Mouse (Mus musculus): ENCODE measurements around the gene Fggy.

Fggy gene

GRCm38 (mm10) chr4:95899926-95900712 lies 342.8 kb downstream of the Fggy start:
- in situ Hi-C loops (cut with MboI, MseI), result no loop called here

GRCm38 (mm10) chr4:95900815-95901214 lies 343.5 kb downstream of the Fggy start:
- in situ Hi-C loops (cut with MboI, MseI), result no loop called here

DNA sequence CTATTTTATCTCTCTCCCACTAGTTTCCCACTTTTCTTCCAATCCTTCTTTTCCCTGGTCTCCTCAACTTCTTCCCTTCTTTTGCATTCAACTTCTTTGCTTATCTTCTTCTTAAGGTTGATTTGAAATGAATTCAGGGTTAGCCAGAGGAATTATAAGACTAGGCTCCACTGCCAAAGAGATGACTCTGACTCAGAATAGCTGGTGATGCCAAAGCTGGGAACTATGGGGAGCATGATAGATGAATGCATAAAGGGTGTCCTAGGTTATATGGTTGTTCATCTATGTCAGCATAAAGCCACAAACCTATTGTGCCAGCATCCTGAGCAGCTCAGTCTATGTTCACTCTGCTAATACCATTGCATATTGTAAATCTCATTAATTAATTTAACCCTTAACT lies 348.8 kb downstream of the Fggy start:
- in situ Hi-C loops (cut with MboI, MseI), result no loop called here

DNA sequence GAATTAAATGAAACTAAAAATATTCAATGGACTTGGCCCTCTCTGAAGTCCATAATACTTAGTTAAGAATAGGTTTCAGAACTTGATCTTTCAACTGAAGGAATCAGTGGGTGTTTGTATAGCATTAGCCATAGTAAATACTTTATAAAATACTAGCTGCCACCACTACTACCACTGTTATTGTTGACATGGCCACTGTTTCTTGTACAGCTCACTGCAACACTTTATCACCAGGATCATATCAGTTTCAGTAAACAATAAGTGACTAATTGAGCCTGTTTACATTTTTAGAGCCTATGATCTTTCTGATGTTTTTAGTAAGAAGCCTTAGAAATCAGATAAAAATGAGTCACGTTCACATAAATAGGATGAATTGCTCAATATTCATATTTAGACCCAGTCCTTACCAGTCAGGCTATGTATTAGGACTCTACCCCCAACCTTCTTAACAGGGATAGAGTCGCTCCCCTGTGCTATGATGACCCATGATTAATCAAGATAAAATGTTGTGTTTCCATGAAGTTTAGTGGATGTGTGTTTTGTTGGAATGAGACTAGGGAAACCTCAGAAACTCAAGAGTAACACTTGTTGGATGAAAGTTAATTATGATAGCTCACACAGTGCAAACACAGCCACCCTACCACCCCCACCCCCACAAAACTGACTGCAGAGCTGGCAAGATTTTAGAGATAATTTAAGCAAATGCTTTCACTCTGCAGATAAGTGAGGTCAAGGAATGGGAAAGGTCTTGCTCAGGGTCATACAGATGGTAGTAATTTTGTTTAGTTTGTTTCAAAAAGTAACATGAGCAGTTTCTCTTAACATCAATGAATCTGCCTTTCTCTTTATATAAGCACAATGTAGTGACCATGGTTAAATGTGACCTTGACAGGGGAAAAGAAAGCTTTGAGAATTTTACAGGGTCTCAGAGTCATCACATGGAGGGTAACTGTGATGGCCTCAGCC lies 352.7 kb downstream of the Fggy start:
- in situ Hi-C loops (cut with MboI, MseI), result no loop called here

GRCm38 (mm10) chr4:95913026-95913425 lies 355.7 kb downstream of the Fggy start:
- in situ Hi-C loops (cut with MboI, MseI), result no loop called here

DNA sequence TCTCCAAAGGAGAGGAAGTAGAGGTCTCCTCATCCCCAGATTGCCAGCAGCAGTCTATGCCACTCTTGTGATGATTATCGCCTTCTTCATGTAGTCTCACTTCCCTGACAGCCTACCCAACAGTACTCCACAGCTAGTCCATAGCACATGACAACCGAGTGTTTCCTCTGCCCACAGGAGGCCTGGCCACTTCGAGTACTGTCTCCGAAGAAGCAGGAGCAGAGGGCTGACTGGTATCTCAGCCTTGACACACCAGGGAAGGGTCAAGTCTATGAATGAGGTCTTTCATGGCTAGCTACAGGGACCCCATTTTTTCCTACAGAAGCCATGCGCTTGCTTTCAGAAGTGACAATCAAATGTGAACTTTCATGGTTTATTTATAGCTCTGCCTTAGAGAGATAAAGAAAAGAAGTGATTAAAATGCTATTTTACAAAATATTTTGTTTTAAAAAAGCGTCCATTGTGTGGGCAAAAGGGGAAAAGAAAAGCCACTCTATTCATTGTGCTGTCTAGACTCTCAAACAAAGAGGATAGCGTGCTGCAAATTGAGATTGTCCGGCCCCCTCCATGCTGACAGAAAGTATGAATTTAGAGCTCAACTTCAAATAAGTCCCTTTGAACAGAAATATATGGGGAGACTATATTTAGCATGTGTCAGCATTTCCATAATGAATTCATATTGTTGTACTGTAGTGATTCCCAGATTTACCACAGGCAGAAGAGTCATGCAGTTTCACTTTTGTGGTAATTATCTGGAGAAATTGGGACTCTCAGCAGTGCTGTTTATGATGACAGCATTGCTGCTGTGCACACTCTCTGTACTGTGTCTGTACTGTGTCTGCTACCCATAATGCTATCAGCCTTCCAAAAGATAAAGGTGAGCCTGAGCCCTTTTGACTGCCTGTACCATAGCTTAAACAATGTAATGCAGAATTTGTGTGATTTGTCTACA lies 358.6 kb downstream of the Fggy start:
- in situ Hi-C loops (cut with MboI, MseI), result no loop called here

DNA sequence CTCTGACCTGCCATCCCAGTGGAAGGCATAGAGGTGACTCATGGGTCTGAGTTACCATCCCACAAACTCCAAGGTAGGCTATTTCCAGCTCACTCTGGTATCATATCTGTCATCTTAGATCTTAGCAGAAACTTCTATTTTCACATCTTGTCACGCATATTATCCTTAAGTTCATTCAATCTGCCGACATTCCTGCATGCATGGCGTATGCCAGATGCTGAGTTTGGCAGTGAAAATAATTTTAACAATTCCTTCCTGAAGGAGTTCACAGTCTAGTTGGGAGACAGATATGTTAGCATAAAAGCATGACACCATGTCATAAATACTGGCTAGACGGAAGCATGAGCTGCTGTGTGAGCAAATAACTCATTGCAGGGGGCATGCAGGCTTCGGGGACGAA lies 360.4 kb downstream of the Fggy start:
- in situ Hi-C loops (cut with MboI, MseI), result no loop called here

DNA sequence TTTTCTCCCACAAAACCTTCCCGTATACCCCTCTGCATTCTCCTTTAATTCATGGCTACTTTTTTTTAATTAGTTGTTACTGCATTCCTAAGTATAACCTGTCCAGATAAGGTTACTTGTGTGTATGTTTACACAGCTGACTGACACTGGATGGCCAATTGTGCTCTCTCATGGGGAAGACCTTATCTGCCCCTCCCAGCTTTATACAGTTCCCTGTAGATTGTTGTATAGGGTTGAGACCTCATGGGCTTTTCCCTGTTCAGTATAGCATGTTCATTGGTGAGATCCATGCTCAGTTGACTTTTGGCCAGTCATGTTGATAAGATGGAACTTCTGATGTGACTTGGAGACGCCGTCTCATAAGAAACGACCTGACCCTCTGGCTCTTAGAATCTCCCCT lies 363.1 kb downstream of the Fggy start:
- in situ Hi-C loops (cut with MboI, MseI), result no loop called here

DNA sequence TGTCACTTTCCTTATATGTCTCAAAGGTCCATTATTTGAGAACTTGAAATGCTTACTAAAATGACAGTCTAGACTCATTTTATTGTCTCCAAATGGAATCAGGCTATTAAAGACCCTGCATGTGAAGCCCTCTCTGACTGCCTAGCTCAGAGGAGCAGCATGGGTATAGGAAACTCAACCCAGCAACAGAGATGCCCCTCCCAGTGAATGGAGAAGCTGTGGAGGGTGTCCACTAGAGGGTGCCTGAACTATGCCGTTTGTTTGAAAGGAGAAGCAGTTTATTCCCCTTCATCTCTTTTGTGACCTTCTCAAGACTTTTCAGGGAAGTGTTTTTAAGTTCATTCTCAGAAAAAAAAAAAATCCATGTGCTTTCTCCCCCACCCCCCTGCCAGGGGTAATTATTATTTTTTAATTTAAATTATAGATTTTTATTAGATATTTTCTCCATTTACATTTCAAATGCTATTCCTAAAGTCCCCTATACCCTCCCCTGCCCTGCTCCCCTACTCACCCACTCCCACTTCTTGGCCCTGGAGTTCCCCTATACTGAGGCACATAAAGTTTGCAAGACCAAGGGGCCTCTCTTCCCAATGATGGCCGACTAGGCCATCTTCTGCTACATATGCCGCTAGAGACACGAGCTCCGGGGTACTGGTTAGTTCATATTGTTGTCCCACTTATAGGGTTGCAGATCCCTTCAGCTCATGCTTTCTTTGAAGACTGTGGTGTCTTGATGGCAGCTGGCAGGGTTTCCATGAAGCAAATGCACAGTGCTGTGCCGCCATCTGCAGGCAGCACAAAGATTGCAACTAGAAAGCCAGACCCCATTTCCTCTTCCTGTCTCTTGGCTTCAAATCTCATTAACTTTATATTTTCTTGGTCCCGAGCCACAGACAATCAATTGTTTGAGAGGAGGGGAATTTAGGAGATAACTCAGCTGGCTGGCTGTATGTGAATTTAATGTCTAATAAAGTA lies 367.2 kb downstream of the Fggy start:
- in situ Hi-C loops (cut with MboI, MseI), result no loop called here

DNA sequence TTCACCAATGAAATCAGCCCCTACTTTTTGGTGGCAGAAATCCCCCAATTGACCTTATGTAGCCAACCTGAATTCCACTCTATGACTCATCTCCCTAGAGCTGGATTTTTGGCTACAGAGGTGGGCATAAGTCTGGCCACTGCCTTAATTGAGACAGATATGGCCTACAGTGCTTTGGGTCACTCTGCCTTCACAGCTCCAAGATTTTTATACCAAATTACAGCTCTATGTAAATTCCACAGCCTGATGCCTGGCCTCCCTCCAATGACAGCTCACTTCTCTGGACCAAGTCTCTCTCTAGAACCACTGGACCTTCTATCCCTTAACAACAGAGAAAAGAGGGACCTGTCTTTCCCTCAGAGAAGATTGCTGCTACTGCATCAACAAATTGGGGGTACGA lies 371.5 kb downstream of the Fggy start:
- in situ Hi-C loops (cut with MboI, MseI), result no loop called here

- in situ Hi-C loops (cut with MboI, MseI), result no loop called here
Measured at GRCm38 (mm10) chr4:95929936-95930335, 372.6 kb downstream of the Fggy start.

DNA sequence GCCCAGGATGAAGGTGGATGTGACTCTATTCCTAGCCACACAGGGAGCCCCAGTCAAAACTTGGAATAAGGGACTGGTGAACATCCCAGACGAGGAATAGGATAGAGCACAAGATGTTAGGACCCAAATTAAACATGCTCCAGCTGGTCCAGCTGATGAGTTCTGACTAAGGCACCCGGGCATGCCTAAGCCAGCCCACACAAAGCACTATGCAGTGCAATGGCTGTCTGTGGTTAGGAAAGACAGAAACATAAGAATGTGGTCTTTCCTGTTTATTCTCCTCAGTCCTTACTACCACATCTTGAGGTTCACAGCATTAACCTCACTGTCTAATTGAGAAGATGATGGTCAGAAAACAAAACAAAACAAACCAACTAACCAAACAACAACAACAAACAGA lies 374.0 kb downstream of the Fggy start:
- in situ Hi-C loops (cut with MboI, MseI), result no loop called here

DNA sequence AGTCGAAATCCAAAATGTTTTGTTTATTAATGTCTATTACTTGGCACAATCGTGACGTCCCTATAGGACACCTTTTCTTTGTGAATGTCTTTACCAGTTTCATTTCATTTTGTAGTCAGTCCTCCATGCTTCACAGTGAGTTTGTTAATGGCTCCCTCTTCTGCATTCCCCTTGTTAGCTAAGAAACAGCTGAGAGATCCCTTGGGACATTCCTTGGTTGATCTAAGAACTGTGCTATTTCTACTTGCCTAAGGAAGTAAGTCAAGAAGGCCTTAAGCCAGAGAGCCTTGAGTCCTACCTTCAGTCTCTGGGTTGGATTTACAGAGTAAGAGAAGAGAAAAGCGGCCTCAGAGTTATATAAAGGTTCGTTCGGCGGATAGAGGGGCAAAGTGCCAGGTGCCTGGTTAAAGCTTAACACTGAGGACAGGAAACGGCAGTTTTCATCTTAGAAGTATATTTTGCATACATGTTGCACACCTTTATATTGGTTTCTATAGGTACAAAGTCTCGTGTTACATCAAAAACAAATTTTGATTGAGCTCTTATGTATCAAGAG lies 376.6 kb downstream of the Fggy start:
- in situ Hi-C loops (cut with MboI, MseI), result no loop called here

GRCm38 (mm10) chr4:95934384-95935035 lies 377.2 kb downstream of the Fggy start:
- in situ Hi-C loops (cut with MboI, MseI), result no loop called here

DNA sequence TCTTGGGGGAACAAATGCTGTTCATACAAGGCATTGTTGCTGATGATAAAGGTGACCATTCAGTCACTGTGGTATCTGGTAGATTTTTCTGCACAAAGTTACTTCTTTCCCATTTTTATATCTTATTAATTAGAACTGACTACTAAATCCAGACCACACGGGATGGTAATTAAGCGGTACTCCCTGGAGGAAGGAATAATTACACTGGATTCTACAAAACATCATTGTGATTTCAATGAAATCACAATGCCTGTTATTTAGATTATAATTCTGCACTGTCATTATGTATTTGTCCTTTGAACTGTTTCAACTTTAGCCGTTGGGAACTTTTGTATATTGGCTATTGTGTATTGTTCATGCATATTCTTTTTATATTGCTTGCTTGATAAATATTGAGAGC lies 381.4 kb downstream of the Fggy start:
- in situ Hi-C loops (cut with MboI, MseI), result no loop called here

DNA sequence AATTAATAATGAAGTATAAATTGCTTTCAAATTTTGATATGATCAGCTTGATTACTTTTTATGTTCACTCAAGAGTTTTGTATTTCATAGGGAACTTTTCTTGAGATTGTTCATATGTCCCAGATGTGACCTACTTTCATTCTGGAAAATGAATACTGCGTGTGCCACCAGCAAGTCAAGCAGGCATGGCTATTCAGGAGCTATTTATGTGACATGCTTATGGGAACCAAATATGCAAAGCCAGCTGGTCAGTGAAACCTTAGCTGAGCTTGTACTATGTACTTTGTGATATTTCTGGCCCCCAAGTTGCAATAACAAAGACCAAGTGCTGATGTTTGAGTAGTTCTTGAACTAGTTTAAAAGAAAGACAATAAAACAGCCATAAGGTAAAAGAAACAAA lies 390.6 kb downstream of the Fggy start:
- in situ Hi-C loops (cut with MboI, MseI), result no loop called here

DNA sequence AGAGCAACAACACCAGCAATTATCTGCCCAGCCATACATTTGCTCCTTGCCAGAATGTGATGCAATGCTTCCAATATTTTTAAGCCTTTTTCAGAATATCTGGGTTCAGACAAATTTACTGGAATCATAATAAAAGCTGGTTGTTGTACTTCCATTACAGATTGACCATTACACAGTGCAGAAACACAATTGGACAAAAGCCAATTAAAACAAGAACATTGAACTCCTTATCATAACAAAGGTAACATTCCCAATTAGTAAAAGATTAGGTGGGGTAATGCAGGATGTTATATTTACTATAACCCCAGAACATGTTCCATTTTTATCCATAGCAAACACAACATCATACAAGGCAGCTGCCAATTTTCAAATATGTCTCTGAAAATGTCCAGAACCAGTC lies 396.0 kb downstream of the Fggy start:
- in situ Hi-C loops (cut with MboI, MseI), result no loop called here

DNA sequence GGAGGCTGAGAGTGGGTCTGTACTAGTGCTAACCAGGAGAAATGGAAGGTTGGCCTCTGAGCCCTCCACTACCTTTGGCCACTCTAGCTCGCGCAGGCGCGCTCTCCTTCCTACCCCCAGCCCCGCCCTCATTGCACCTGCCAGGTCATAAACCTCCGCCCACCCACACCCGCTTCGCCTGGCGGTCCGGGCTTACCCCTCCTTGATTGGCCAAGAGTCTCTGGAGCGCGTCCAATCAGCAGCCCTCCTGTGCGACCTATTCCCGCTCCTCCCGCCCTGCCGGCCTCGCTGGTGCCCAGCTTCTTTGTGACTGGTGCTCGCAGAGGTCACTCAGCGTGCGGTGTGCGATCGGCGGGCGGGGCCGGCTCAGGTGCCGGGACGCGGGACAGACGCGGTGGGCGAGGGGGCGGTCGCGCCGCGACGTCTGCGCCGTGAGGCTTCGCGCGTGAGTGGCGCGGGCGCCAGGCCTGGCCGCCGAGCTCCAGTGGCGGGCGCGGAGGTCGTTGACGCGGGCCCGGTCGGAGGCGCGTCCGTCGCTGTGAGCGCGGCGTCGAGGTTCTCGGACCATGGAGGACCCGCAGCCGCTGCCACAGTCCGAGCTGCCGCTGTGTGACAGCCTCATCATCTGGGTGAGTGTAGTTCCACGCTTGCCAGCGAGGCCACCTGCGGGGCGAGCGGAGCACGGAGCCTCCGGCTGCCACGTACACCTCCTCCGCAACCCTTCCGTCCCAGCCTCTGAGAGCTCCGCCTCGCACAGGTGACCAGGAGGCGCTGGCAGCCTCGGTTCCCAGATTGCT lies 409.8 kb downstream of the Fggy start, which contains the start of gene Hook1:
Hook1 (plus strand) TSS at position 313 of the 797 bp plus-strand sequence.
- in situ Hi-C loops (cut with MboI, MseI), result loop anchor here in 1 of 2 experiments (10.0 kb wide), 1 partner anchor 1412 kb away; the partner anchor contains the start of genes Caap1 and Gm10306

All from T-helper 17 cell (primary cell).